Mouse (Mus musculus) E14TG2a.4 (cell line): ENCODE results near the gene Apba1.

Experiments
- CTCF ChIP-seq: conservative IDR thresholded peaks from 2 replicates; pipeline ENCODE4 v1.5.1; 2014; ENCODE audit warnings: low read length
- POU5F1 ChIP-seq: IDR thresholded peaks from 2 replicates; pipeline ENCODE4 v1.6.1; 2014; ENCODE audit warnings: low read length, borderline replicate concordance

DNA sequence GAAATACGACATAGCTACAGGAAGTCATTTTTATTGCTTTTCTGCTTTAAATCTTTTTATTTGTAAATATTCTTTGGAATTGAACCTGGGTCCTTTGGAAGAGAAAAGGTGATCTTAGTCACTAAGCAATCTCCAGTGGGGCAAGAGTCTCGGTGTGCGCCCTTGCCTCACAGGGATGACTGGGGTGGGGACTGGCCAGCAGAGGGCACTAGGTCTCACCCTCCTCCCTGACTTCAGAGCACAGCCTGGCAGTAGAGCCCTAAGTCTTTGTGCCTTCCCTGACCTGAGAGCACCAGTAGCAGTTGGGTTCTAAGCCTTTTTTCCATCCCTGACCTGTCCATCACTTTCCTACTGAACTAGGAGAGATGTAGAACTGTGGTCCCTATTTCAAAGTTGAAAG, 142.5 kb downstream of the Apba1 start:
- TF ChIP-seq CTCF (peak; percentile 36), POU5F1 (no peak)
